Mouse (Mus musculus): ENCODE measurements around the gene Zfand6. TPM values are rescaled to one million over a fixed set of nuclear protein-coding genes. Genes with fewer than 3 reads are reported as not detected.

The Zfand6 gene
- polyA plus RNA-seq, 1 experiment from 2014 or later: 183 TPM

DNA sequence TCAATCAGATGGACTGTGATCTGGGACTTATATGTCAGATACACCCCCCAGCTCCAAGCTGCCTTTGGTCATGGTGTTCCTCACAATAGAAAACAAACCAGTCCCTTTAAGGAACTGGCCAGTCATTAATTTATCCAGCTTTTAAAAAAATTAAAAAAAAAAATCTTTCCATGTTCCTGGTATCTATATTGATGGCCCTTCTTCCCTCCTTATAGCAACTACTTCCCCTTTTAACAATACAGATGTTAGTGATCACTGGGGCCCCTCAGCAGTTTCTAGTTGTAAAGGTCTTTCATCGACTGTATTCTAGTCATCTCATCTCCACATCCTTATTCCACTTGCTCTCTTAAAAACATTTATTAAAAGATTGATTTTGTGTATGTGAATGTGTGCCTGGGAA is 78.2 kb downstream of the Zfand6 start:
- Histone ChIP-seq H3K9me3 (ENCODE audit: control insufficient read depth, low read depth, low read length) (no peaks in the 10 kb centered on the region), H3K27me3 (ENCODE audit: control insufficient read depth, insufficient read depth, low read length) (no peaks in the 10 kb centered on the region), H3K9ac (replicated peaks; ENCODE audit: low read depth, low read length) (no peak overlapping the region), H3K4me2 (replicated peaks; ENCODE audit: low read depth, low read length) (no peak overlapping the region), H3K4me3 (ENCODE audit: low read depth, low read length) (no peak overlapping the region), H3K4me1 (ENCODE audit: control insufficient read depth, insufficient read depth, low read length) (no peaks in the 10 kb centered on the region), H3K36me3 (ENCODE audit: control insufficient read depth, insufficient read depth, low read length) (peaks cover 6% of the 10 kb centered on the region), H3K27ac (ENCODE audit: low read length) (no peak overlapping the region)
- WGBS: 82% methylated on average over 1 of the region's 1 CpGs
- ATAC-seq (ENCODE audit: insufficient number of reproducible peaks, insufficient read depth, low FRiP score, low read depth): no peak

DNA sequence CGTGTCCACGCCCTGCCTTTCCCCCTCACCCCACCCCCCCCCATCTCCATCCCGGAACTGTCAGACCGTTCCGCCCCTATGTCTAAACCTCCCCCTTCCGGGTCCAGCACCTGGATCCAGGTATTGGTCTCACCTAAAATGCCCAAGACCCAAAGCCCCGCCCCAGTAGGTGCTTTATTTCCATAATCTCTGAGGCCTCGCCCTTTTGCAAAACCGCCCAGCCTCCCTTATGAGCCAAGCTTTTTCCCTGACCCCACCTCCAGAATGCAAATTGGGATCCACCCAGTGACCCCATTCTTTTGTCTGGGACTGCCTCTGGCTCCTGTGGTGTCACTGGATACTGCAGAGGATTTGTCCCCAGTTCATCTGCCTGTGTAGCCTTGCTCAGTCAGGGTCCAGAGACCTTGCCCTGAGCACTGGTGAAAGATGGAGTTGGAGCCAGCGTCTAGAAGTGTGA is 83.4 kb downstream of the Zfand6 start, which contains the start of gene Fah:
Fah (minus strand) TSS at position 430 of the 457 bp plus-strand sequence.
- Histone ChIP-seq H3K9me3 (ENCODE audit: control insufficient read depth, low read depth, low read length) (no peaks in the 10 kb centered on the region), H3K9ac (replicated peaks; ENCODE audit: low read depth, low read length) (peak within 1 kb of the TSS; percentile 40), H3K4me2 (replicated peaks; ENCODE audit: low read depth, low read length) (peak within 1 kb of the TSS; percentile 93), H3K4me3 (ENCODE audit: low read depth, low read length) (peak within 1 kb of the TSS; percentile 51), H3K27me3 (ENCODE audit: control insufficient read depth, insufficient read depth, low read length) (no peaks in the 10 kb centered on the region), H3K36me3 (ENCODE audit: control insufficient read depth, insufficient read depth, low read length) (no peaks in the 10 kb centered on the region; the same call in 1 of the 2 replicates), H3K4me1 (ENCODE audit: control insufficient read depth, insufficient read depth, low read length) (0 out of 2 replicates have a peak, but pooled peaks cover 4% of the 10 kb centered on the region), H3K27ac (ENCODE audit: low read length) (no peak within 1 kb of the TSS)
- WGBS: 3% methylated on average over 10 of the region's 10 CpGs
- ATAC-seq (ENCODE audit: insufficient number of reproducible peaks, insufficient read depth, low FRiP score, low read depth): peak; percentile 66

DNA sequence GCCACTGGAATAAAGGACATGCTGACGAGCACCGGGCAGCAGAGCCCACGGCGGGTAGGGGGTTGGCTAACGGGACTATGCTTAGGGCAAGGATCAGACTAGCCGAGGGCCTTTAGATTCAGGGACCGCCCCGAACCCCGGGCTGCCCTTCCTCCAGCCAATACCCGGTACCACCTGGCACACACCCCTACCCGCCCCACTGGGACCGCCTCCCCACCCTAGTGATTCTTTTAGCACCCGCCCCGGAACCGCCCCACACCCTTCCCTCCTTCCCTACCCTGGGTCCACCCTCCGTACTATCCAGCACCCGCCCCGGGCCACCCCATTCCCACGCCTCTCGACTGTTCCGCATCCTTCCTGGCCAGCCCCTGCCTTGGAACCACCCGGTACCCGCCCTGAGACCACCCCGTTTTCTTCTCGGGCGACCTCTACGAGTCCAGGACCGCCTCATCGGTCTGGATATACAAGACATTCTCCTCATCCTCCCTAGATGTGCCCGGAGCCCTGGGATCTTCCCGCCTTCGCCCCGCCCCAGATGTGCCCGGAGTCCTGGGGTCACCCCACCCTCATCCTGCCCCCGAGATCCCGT is 84.0 kb downstream of the Zfand6 start:
- WGBS: under 1% methylated on average over 36 of the region's 36 CpGs
- no peak overlapping the region for H3K27ac ChIP-seq (ENCODE audit: low read length)

DNA sequence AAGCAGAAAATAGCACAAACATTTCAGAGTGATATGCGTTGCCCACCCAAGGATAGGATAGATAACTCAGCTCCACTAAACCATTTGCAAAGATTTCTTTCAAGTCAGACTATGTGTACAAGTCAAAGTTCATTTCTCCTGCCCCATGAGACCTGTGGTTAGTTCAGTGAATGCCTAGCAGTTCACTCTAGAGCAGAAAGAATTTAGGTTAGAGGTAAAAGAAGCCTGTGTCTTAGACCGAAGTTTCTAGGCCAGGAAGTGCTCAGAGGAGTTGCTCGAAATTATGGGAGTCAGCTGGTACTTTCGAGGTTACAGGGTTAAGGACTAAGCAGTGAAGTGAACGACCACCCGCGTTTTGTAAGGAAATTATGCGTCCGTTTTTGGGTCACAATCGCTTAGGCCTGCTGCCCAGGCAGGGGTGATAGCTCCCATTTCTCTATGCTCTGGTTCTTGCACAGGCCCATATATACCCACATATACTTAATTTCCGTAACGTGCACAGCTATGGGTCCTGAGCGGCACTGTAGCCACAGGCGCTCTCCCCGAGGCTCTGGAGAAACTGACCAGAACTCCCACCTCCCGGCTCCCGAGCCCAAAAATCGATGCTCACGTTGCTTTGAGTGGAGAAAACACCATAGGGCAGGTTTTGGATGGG is 84.6 kb downstream of the Zfand6 start:
- peak; percentile 16; the same call in 1 of the 2 replicates for ATAC-seq (ENCODE audit: insufficient number of reproducible peaks, insufficient read depth, low FRiP score, low read depth)
- no peaks in the 10 kb centered on the region for H3K9me3 ChIP-seq (ENCODE audit: control insufficient read depth, low read depth, low read length)
- H3K4me3 ChIP-seq (ENCODE audit: low read depth, low read length): peak overlapping the region; percentile 51
- 0 out of 2 replicates have a peak, but pooled peaks cover 4% of the 10 kb centered on the region for H3K4me1 ChIP-seq (ENCODE audit: control insufficient read depth, insufficient read depth, low read length)
- no peak overlapping the region for H3K27ac ChIP-seq (ENCODE audit: low read length)
- no peaks in the 10 kb centered on the region; the same call in 1 of the 2 replicates for H3K36me3 ChIP-seq (ENCODE audit: control insufficient read depth, insufficient read depth, low read length)
- WGBS: 9% methylated on average over 19 of the region's 19 CpGs
- H3K9ac ChIP-seq (replicated peaks; ENCODE audit: low read depth, low read length): no peak overlapping the region
- peak overlapping the region; percentile 93 for H3K4me2 ChIP-seq (replicated peaks; ENCODE audit: low read depth, low read length)
- H3K27me3 ChIP-seq (ENCODE audit: control insufficient read depth, insufficient read depth, low read length): no peaks in the 10 kb centered on the region

More for the DNA sequence above, 84.0 kb downstream of the Zfand6 start:
- Histone ChIP-seq H3K4me3 (ENCODE audit: low read depth, low read length) (peak overlapping the region; percentile 51), H3K9ac (replicated peaks; ENCODE audit: low read depth, low read length) (peak overlapping the region; percentile 40), H3K4me1 (ENCODE audit: control insufficient read depth, insufficient read depth, low read length) (0 out of 2 replicates have a peak, but pooled peaks cover 4% of the 10 kb centered on the region), H3K36me3 (ENCODE audit: control insufficient read depth, insufficient read depth, low read length) (no peaks in the 10 kb centered on the region; the same call in 1 of the 2 replicates), H3K4me2 (replicated peaks; ENCODE audit: low read depth, low read length) (peak overlapping the region; percentile 93), H3K27me3 (ENCODE audit: control insufficient read depth, insufficient read depth, low read length) (no peaks in the 10 kb centered on the region), H3K9me3 (ENCODE audit: control insufficient read depth, low read depth, low read length) (no peaks in the 10 kb centered on the region)
- ATAC-seq (ENCODE audit: insufficient number of reproducible peaks, insufficient read depth, low FRiP score, low read depth): peak; percentile 92

DNA sequence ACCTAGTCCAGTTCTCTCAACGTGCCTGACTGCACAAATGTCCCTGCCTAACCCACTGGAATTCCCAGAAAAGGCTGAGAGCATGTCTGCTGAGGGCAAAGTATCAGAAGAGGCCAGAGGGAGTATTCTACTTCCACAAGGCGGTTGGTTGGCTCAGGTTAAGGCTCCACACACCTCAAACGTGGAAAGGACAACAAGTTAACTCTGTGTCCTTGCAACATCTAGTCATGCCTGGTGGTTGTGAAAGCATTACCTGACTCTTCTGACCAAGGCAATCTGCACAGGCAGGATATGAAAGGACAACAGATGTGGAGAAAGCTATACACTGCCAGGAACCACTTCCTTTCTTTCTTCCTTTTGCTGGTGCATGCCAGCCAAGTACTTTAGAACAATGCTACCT is 85.3 kb downstream of the Zfand6 start:
- H3K27me3 ChIP-seq (ENCODE audit: control insufficient read depth, insufficient read depth, low read length): no peaks in the 10 kb centered on the region
- no peak overlapping the region for H3K4me3 ChIP-seq (ENCODE audit: low read depth, low read length)
- H3K36me3 ChIP-seq (ENCODE audit: control insufficient read depth, insufficient read depth, low read length): no peaks in the 10 kb centered on the region; the same call in 1 of the 2 replicates
- H3K27ac ChIP-seq (ENCODE audit: low read length): no peak overlapping the region
- 0 out of 2 replicates have a peak, but pooled peaks cover 4% of the 10 kb centered on the region for H3K4me1 ChIP-seq (ENCODE audit: control insufficient read depth, insufficient read depth, low read length)
- H3K9me3 ChIP-seq (ENCODE audit: control insufficient read depth, low read depth, low read length): no peaks in the 10 kb centered on the region
- ATAC-seq (ENCODE audit: insufficient number of reproducible peaks, insufficient read depth, low FRiP score, low read depth): no peak
- H3K9ac ChIP-seq (replicated peaks; ENCODE audit: low read depth, low read length): no peak overlapping the region
- no peak overlapping the region for H3K4me2 ChIP-seq (replicated peaks; ENCODE audit: low read depth, low read length)
- WGBS: 75% methylated on average over 3 of the region's 3 CpGs

DNA sequence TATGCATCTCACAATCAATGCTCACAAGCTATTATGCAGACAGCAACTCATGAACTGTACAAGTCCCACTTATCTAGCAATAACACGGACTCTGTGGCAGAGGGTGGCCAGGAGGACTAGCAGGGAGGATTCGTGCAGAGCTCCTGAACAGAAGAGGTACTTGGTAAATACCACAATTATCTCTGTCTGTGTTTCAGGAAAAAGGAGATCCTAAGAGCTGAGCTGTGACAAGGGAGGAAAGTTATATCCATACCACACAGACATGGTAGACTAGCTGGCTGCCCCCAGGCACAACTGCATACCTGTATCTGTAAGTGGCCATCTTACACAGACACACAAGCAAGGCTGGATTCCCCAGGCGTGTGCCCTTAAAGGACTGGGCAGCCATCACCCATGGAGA is 88.4 kb downstream of the Zfand6 start:
- WGBS: 87% methylated on average over 3 of the region's 3 CpGs
- H3K36me3 ChIP-seq (ENCODE audit: control insufficient read depth, insufficient read depth, low read length): no peaks in the 10 kb centered on the region
- no peak for ATAC-seq (ENCODE audit: insufficient number of reproducible peaks, insufficient read depth, low FRiP score, low read depth)

DNA sequence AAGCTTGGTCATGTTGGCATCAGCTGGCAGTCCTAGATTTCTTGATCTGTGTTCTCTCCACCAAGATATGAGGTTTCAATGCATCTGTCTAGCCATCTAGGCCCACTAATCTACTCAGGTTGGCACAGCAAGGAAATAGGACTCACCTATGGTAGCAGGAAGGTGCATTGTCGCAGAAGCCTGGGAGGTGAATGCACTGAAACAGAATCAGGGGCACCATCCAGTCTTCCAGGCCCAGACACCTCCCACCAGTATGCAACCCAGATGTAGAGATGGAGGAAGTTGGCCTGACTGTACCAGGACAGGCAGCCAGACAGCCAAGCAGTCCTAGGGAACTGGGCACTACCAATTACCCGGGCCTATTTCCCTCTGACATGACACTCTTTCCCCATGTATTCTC is 89.1 kb downstream of the Zfand6 start:
- Histone ChIP-seq H3K27me3 (ENCODE audit: control insufficient read depth, insufficient read depth, low read length) (no peaks in the 10 kb centered on the region), H3K27ac (ENCODE audit: low read length) (no peak overlapping the region), H3K9me3 (ENCODE audit: control insufficient read depth, low read depth, low read length) (no peaks in the 10 kb centered on the region), H3K4me3 (ENCODE audit: low read depth, low read length) (no peak overlapping the region), H3K36me3 (ENCODE audit: control insufficient read depth, insufficient read depth, low read length) (no peaks in the 10 kb centered on the region), H3K4me1 (ENCODE audit: control insufficient read depth, insufficient read depth, low read length) (0 out of 2 replicates have a peak, but pooled peaks cover 4% of the 10 kb centered on the region), H3K9ac (replicated peaks; ENCODE audit: low read depth, low read length) (no peak overlapping the region), H3K4me2 (replicated peaks; ENCODE audit: low read depth, low read length) (no peak overlapping the region)
- 91% methylated on average over 2 of the region's 2 CpGs for WGBS
- ATAC-seq (ENCODE audit: insufficient number of reproducible peaks, insufficient read depth, low FRiP score, low read depth): no peak

More for the DNA sequence above, 88.4 kb downstream of the Zfand6 start:
- no peak overlapping the region for H3K27ac ChIP-seq (ENCODE audit: low read length)
- no peak overlapping the region for H3K9ac ChIP-seq (replicated peaks; ENCODE audit: low read depth, low read length)
- no peak overlapping the region for H3K4me2 ChIP-seq (replicated peaks; ENCODE audit: low read depth, low read length)
- 0 out of 2 replicates have a peak, but pooled peaks cover 4% of the 10 kb centered on the region for H3K4me1 ChIP-seq (ENCODE audit: control insufficient read depth, insufficient read depth, low read length)
- H3K4me3 ChIP-seq (ENCODE audit: low read depth, low read length): no peak overlapping the region
- H3K27me3 ChIP-seq (ENCODE audit: control insufficient read depth, insufficient read depth, low read length): no peaks in the 10 kb centered on the region
- H3K9me3 ChIP-seq (ENCODE audit: control insufficient read depth, low read depth, low read length): no peaks in the 10 kb centered on the region

DNA sequence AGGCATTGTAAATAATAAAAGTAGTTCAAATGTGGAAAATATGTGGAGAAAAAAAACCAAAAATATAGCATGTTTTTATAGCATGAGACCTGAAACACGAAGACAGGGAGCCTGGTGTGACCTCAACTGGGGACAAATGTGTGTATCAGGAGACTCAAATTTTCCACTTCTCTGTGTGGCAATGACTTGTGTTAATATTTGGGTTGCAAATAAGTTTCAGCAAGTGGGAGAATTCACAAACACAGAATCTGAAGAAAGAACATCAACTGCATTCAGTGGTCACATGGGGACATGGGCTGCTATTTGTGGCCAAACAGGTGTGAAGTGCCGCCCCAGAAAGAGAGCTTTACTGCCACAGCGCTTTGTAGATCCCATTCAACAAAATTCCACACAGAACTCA is 93.1 kb downstream of the Zfand6 start:
- Histone ChIP-seq H3K9me3 (ENCODE audit: control insufficient read depth, low read depth, low read length) (no peaks in the 10 kb centered on the region), H3K9ac (replicated peaks; ENCODE audit: low read depth, low read length) (no peak overlapping the region), H3K36me3 (ENCODE audit: control insufficient read depth, insufficient read depth, low read length) (no peaks in the 10 kb centered on the region), H3K4me1 (ENCODE audit: control insufficient read depth, insufficient read depth, low read length) (no peaks in the 10 kb centered on the region), H3K27ac (ENCODE audit: low read length) (no peak overlapping the region), H3K4me3 (ENCODE audit: low read depth, low read length) (no peak overlapping the region), H3K4me2 (replicated peaks; ENCODE audit: low read depth, low read length) (no peak overlapping the region), H3K27me3 (ENCODE audit: control insufficient read depth, insufficient read depth, low read length) (no peaks in the 10 kb centered on the region)
- WGBS: 84% methylated on average over 3 of the region's 3 CpGs
- no peak for ATAC-seq (ENCODE audit: insufficient number of reproducible peaks, insufficient read depth, low FRiP score, low read depth)

Measured in stomach, embryonic 14.5 days (tissue).